Mouse (Mus musculus) limb, embryonic 14.5 days (tissue): Measurements from ENCODE around the gene Vmn1r198. TPM values are rescaled to one million over a fixed set of nuclear protein-coding genes. Genes with fewer than 3 reads are reported as not detected.
"Not testable (repeated sequence)": the region's sequence is repeated elsewhere in the genome, so short reads cannot be mapped to it uniquely, and the experiment has no call there.

Experiments
- ATAC-seq: fragments of 200-750 bp; cut with Nextera tagmentation; 2 replicates; pipeline ENCODE4 v1.8.0; 2017; ENCODE audit warnings: low read depth, moderate number of reproducible peaks, moderate TSS enrichment; ENCODE audit not compliant: low FRiP score
- DNase-seq: peaks from one replicate; pipeline ENCODE4 v3.0.0-alpha.2; 2015; ENCODE audit warnings: low spot score
- H3K27ac ChIP-seq: fragments of 300-500 bp; sonication (generic); replicated peaks from 2 replicates; pipeline ENCODE4 v1.5.1; 2014; ENCODE audit warnings: low read depth, mild to moderate bottlenecking, low read length, moderate library complexity, mixed read lengths
- H3K27me3 ChIP-seq: fragments of 300-500 bp; sonication (generic); 2 replicates; pipeline ENCODE4 v1.6.1; 2014; ENCODE audit warnings: low read length, mixed read lengths; ENCODE audit not compliant: control insufficient read depth, insufficient read depth
- H3K36me3 ChIP-seq: fragments of 300-500 bp; sonication (generic); 2 replicates; pipeline ENCODE4 v1.6.1; 2014; ENCODE audit warnings: mild to moderate bottlenecking, low read length, moderate library complexity, mixed read lengths; ENCODE audit not compliant: control insufficient read depth, insufficient read depth
- H3K4me1 ChIP-seq: fragments of 300-500 bp; sonication (generic); 2 replicates; pipeline ENCODE4 v1.6.1; 2014; ENCODE audit warnings: antibody characterized with exemption, low read length, mixed read lengths; ENCODE audit not compliant: control insufficient read depth, insufficient read depth
- H3K4me2 ChIP-seq: fragments of 300-500 bp; sonication (generic); replicated peaks from 2 replicates; pipeline ENCODE4 v1.6.1; 2014; ENCODE audit warnings: low read depth, mild to moderate bottlenecking, low read length, moderate library complexity; ENCODE audit not compliant: severe bottlenecking
- H3K4me3 ChIP-seq: fragments of 300-500 bp; sonication (generic); replicated peaks from 2 replicates; pipeline ENCODE4 v1.5.1; 2014; ENCODE audit warnings: low read length
- H3K9ac ChIP-seq: fragments of 300-500 bp; sonication (generic); 2 replicates; pipeline ENCODE4 v1.6.1; 2014; ENCODE audit warnings: mild to moderate bottlenecking, low read depth, low read length, moderate library complexity; ENCODE audit not compliant: severe bottlenecking
- H3K9me3 ChIP-seq: fragments of 300-500 bp; sonication (generic); 2 replicates; pipeline ENCODE4 v1.6.1; 2016; ENCODE audit warnings: low read length; ENCODE audit not compliant: control insufficient read depth
- POLR2A ChIP-seq: fragments of 200-500 bp; IDR thresholded peaks from 2 replicates; pipeline ENCODE4 v1.8.0; 2012; ENCODE audit warnings: inconsistent platforms, mild to moderate bottlenecking, moderate library complexity, borderline replicate concordance; ENCODE audit not compliant: insufficient read depth, insufficient read length; ENCODE audit errors: extremely low read depth
- WGBS: fragments of 180-500 bp; shearing (Covaris S2); extraction: QIAGEN DNeasy Blood & Tissue Kit; methylation state at CpG from one replicate; pipeline ENCODE4 v1.1.7; 2014; 5-methylcytosine and 5-hydroxymethylcytosine counted together
- polyA plus RNA-seq, 2 experiments: library from polyadenylated mRNA; depleted of rRNA in 1 of 2; stranded (reverse) in 1 of 2; unstranded in 1 of 2; fragments of >200 nt; fragmentation: Nextera tagmentation in 1 of 2; extraction: Ambion mirVana in 1 of 2; gene quantifications; 2 replicates each; pipeline versions ENCODE4 v1.2.1 to v1.2.3; 2012 to 2014

Vmn1r198 gene
- polyA plus RNA-seq, 2 experiments = not detected

DNA sequence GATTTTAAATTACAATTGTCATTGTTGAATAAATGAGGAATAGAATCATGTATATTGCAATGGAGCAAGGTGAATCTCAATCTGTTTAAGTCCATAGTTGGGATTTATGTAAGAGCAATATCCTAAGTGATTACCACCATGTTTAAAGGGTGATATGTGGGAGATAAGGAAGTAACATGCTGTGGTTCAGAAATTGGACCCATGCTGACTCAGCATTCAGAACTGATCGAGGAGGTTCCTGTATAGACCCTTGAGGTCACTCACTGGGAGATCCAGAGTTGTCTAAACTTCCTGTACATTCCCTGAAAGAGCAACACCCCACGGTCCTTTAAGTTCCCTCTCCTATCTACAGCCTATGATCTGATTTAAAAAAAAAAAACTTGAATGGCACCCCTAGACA, 16.9 kb upstream of the Vmn1r198 start:
- no peak overlapping the region for H3K9ac ChIP-seq
- H3K27ac ChIP-seq = no peak overlapping the region
- no peak for ATAC-seq
- no peaks in the 10 kb centered on the region for H3K27me3 ChIP-seq
- no peak overlapping the region for H3K4me3 ChIP-seq
- H3K4me1 ChIP-seq = no peaks in the 10 kb centered on the region
- TF ChIP-seq POLR2A = no peak
- DNase-seq = no peak
- H3K36me3 ChIP-seq = no peaks in the 10 kb centered on the region
- no peak overlapping the region for H3K4me2 ChIP-seq
- H3K9me3 ChIP-seq = no peaks in the 10 kb centered on the region
- WGBS = 79% methylated on average over 2 of the region's 2 CpGs

GRCm38 (mm10) chr13:22335565-22335964, 14.6 kb upstream of the Vmn1r198 start:
- H3K4me1 ChIP-seq = no peaks in the 10 kb centered on the region
- H3K4me2 ChIP-seq = no peak overlapping the region
- H3K36me3 ChIP-seq = no peaks in the 10 kb centered on the region
- no peaks in the 10 kb centered on the region for H3K9me3 ChIP-seq
- WGBS = 81% methylated on average over 1 of the region's 1 CpGs
- H3K4me3 ChIP-seq = no peak overlapping the region
- H3K27me3 ChIP-seq = no peaks in the 10 kb centered on the region
- ATAC-seq = no peak
- TF ChIP-seq POLR2A = no peak
- no peak for DNase-seq
- H3K27ac ChIP-seq = no peak overlapping the region
- H3K9ac ChIP-seq = no peak overlapping the region

GRCm38 (mm10) chr13:22350813-22351212, 649 bp downstream of the Vmn1r198 start:
- H3K4me3 ChIP-seq = no peak overlapping the region
- no peak for ATAC-seq
- no peak overlapping the region for H3K4me2 ChIP-seq
- no peak overlapping the region for H3K27ac ChIP-seq
- WGBS = 75% methylated on average over 1 of the region's 1 CpGs
- no peaks in the 10 kb centered on the region for H3K4me1 ChIP-seq
- H3K36me3 ChIP-seq = no peaks in the 10 kb centered on the region
- no peaks in the 10 kb centered on the region for H3K9me3 ChIP-seq
- H3K27me3 ChIP-seq = no peaks in the 10 kb centered on the region
- no peak overlapping the region for H3K9ac ChIP-seq
- no peak for TF ChIP-seq POLR2A
- no peak for DNase-seq

DNA sequence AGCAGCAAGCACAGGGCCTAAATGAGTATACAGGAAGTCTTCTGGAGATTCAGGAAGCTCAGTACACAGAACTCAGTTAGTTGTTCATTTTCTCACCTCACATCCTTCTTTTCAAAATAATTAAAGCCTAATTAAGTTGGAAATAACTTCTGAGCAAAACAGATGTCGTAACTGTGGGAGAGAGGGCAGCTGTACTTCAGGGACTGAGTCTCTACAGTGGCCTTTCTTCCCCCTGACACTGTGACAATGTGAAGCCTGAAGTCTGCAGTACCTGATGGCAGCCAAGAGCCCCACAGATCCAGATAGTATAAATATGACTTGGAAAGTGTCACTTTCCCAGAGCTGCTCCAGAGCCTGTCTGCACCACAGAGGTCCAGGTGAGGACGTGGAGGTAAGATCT, 29.4 kb downstream of the Vmn1r198 start, which contains the start of gene Vmn1r199:
Gene Vmn1r199 (plus strand): TSS at position 301 of the 400 bp plus-strand sequence.
- TF ChIP-seq POLR2A = no peak
- no peak for ATAC-seq
- 57% methylated on average over 2 of the region's 2 CpGs for WGBS

DNA sequence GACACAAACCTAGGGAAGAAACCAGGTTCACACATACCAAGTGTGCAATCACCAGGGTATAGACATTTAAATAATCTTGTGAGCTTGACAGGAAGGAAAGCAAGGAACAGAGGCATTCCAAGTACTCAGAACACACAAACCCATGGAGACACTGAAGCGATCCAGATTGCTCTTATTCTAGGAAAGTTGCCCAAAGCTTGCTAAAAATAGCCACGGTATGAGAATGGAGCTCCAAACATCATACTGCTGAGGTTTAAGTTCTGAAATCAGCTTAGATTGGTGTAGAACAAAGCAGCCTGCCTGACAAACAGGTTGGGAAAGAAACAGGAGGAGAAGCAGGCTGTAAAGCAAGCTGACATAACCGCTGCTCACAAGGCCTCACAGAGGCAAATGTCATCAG, 31.0 kb downstream of the Vmn1r198 start:
- H3K9ac ChIP-seq, H3K4me2 ChIP-seq, ATAC-seq, H3K4me3 ChIP-seq, H3K9me3 ChIP-seq, H3K36me3 ChIP-seq, H3K4me1 ChIP-seq, H3K27me3 ChIP-seq, H3K27ac ChIP-seq: not testable (repeated sequence)
- DNase-seq = peak; percentile 15
- 62% methylated on average over 3 of the region's 3 CpGs for WGBS

More for the DNA sequence above, 29.4 kb downstream of the Vmn1r198 start, which contains the start of gene Vmn1r199:
- DNase-seq = no peak
- Histone ChIP-seq H3K27ac (no peak within 1 kb of the TSS), H3K4me2 (no peak within 1 kb of the TSS), H3K9ac (no peak within 1 kb of the TSS), H3K4me1 (no peaks in the 10 kb centered on the region), H3K27me3 (no peaks in the 10 kb centered on the region), H3K4me3 (no peak within 1 kb of the TSS), H3K9me3 (no peaks in the 10 kb centered on the region), H3K36me3 (no peaks in the 10 kb centered on the region)

DNA sequence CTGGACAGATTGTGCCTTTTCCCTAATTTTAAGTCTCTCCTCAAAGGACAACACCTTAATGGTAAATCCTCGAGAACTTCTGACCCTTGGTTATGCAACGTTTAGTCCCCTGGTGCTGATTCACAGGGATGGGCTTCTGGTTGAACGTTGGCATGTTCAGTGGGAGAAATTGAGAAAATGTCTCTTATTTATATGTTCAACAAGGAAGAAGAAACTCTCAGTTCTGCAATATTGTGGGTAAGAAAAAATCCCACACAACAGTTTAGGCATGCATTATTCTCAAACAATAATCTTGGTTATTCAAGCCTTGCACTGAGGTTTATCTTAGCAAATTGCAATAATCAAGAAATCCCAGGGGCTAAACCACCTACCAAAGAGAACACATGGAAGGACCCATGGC, 33.2 kb downstream of the Vmn1r198 start:
- no peak for ATAC-seq
- Histone ChIP-seq H3K4me2 (no peak overlapping the region), H3K4me1 (no peaks in the 10 kb centered on the region), H3K36me3 (no peaks in the 10 kb centered on the region), H3K27me3 (no peaks in the 10 kb centered on the region), H3K27ac (no peak overlapping the region), H3K4me3 (no peak overlapping the region), H3K9me3 (no peaks in the 10 kb centered on the region), H3K9ac (no peak overlapping the region)
- WGBS = 79% methylated on average over 3 of the region's 3 CpGs
- DNase-seq = no peak
- TF ChIP-seq POLR2A = no peak
